Mouse (Mus musculus): ENCODE measurements around the gene Pip4k2a. TPM values are rescaled to one million over a fixed set of nuclear protein-coding genes. Genes with fewer than 3 reads are reported as not detected.

The Pip4k2a gene
- polyA plus RNA-seq, 1 experiment, result 5.2 TPM

- no peak for DNase-seq (ENCODE audit: low read depth)
These were observed 158.4 kb downstream of the Pip4k2a start for GRCm38 (mm10) chr2:18839532-18839931.

- DNase-seq (ENCODE audit: low read depth), result no peak
These were observed 162.5 kb downstream of the Pip4k2a start for GRCm38 (mm10) chr2:18835266-18835908.

- DNase-seq (ENCODE audit: low read depth), result no peak
These were observed 164.8 kb downstream of the Pip4k2a start for GRCm38 (mm10) chr2:18833024-18833590.

GRCm38 (mm10) chr2:18831031-18831774, 166.7 kb downstream of the Pip4k2a start:
- DNase-seq (ENCODE audit: low read depth), result no peak

- DNase-seq (ENCODE audit: low read depth), result no peak
These were observed 175.2 kb downstream of the Pip4k2a start for GRCm38 (mm10) chr2:18822711-18823110.

- DNase-seq (ENCODE audit: low read depth), result no peak
These were observed 176.2 kb downstream of the Pip4k2a start for GRCm38 (mm10) chr2:18821451-18822379.

- no peak for DNase-seq (ENCODE audit: low read depth)
These were observed 178.4 kb downstream of the Pip4k2a start for GRCm38 (mm10) chr2:18819520-18819919.

GRCm38 (mm10) chr2:18816036-18816435, 181.9 kb downstream of the Pip4k2a start:
- no peak for DNase-seq (ENCODE audit: low read depth)

- no peak for DNase-seq (ENCODE audit: low read depth)
These were observed 182.5 kb downstream of the Pip4k2a start for GRCm38 (mm10) chr2:18815336-18815965.

GRCm38 (mm10) chr2:18814447-18814804, 183.5 kb downstream of the Pip4k2a start:
- no peak for DNase-seq (ENCODE audit: low read depth)

GRCm38 (mm10) chr2:18813683-18814446, 184.1 kb downstream of the Pip4k2a start:
- DNase-seq (ENCODE audit: low read depth), result no peak

GRCm38 (mm10) chr2:18807961-18808360, 190.0 kb downstream of the Pip4k2a start:
- DNase-seq (ENCODE audit: low read depth), result no peak

- DNase-seq (ENCODE audit: low read depth), result no peak
These were observed 196.6 kb downstream of the Pip4k2a start for GRCm38 (mm10) chr2:18801281-18801862.

- DNase-seq (ENCODE audit: low read depth), result no peak
These were observed 197.2 kb downstream of the Pip4k2a start for GRCm38 (mm10) chr2:18800646-18801251.

- no peak for DNase-seq (ENCODE audit: low read depth)
These were observed 197.8 kb downstream of the Pip4k2a start for GRCm38 (mm10) chr2:18799966-18800645.

- no peak for DNase-seq (ENCODE audit: low read depth)
These were observed 198.5 kb downstream of the Pip4k2a start for GRCm38 (mm10) chr2:18799265-18799965.

GRCm38 (mm10) chr2:18797776-18798175, 200.2 kb downstream of the Pip4k2a start:
- DNase-seq (ENCODE audit: low read depth), result no peak

- DNase-seq (ENCODE audit: low read depth), result no peak
These were observed 203.7 kb downstream of the Pip4k2a start for GRCm38 (mm10) chr2:18794261-18794660.

Measured in gonadal fat pad, adult 2 months (tissue).